Mouse (Mus musculus) liver, adult 2 months (tissue): ENCODE data around the gene St14. TPM values are rescaled to one million over a fixed set of nuclear protein-coding genes. Genes with fewer than 3 reads are reported as not detected.

Experiments used
- DNase-seq: peaks from one replicate; pipeline ENCODE4 v3.0.0-alpha.2; 2011; ENCODE audit warnings: low read depth, low spot score; ENCODE audit errors: extremely low read depth
- H3K27ac ChIP-seq: fragments of 200-500 bp; replicated peaks from 2 replicates; pipeline ENCODE4 v1.5.1; 2012; ENCODE audit warnings: low read depth, mild to moderate bottlenecking, control low read depth, inconsistent platforms, low read length; ENCODE audit not compliant: insufficient read depth
- H3K27me3 ChIP-seq: fragments of 200-500 bp; 2 replicates; pipeline ENCODE4 v1.6.1; 2012; ENCODE audit warnings: mild to moderate bottlenecking, moderate library complexity, low read length, inconsistent platforms; ENCODE audit not compliant: control insufficient read depth, insufficient read depth
- H3K36me3 ChIP-seq: fragments of 200-500 bp; 2 replicates; pipeline ENCODE4 v1.6.1; 2012; ENCODE audit warnings: low read length, inconsistent platforms; ENCODE audit not compliant: control insufficient read depth, insufficient read depth
- H3K4me1 ChIP-seq: fragments of 200-500 bp; 2 replicates; pipeline ENCODE4 v1.6.1; 2011; ENCODE audit warnings: low read length; ENCODE audit not compliant: control insufficient read depth, insufficient read depth
- H3K4me3 ChIP-seq: fragments of 200-500 bp; 2 replicates; pipeline ENCODE4 v1.5.1; 2011; ENCODE audit warnings: low read depth, mild to moderate bottlenecking, control low read depth, low read length, moderate library complexity; ENCODE audit not compliant: insufficient read depth
- H3K79me2 ChIP-seq: fragments of 200-500 bp; 2 replicates; pipeline ENCODE4 v1.6.1; 2012; ENCODE audit warnings: inconsistent platforms, mild to moderate bottlenecking, low read length, moderate library complexity; ENCODE audit not compliant: control insufficient read depth, insufficient read depth
- H3K9ac ChIP-seq: fragments of 200-500 bp; 2 replicates; pipeline ENCODE4 v1.6.1; 2012; ENCODE audit warnings: low read depth, mild to moderate bottlenecking, control low read depth, inconsistent platforms, low read length
- CTCF ChIP-seq: fragments of 200-500 bp; IDR thresholded peaks from 2 replicates; pipeline ENCODE4 v1.5.1; 2011; ENCODE audit warnings: low read depth, low read length, control low read depth
- POLR2A ChIP-seq: fragments of 200-500 bp; IDR thresholded peaks from 2 replicates; pipeline ENCODE4 v1.6.1; 2011; ENCODE audit warnings: low read length, control low read depth; ENCODE audit not compliant: insufficient read depth; ENCODE audit errors: extremely low read depth
- WGBS: fragments of 180-500 bp; shearing (Covaris S2); methylation state at CpG from one replicate; pipeline ENCODE4 v1.1.7; 2018; 5-methylcytosine and 5-hydroxymethylcytosine counted together
- polyA plus RNA-seq: library from polyadenylated mRNA; depleted of rRNA; stranded (reverse); fragments of >200 nt; gene quantifications from 2 replicates; pipeline ENCODE4 v1.2.3, GENCODE M21; 2012
- total RNA-seq: library from RNA; depleted of rRNA; stranded (reverse); fragments of >200 nt; gene quantifications from 2 replicates; pipeline ENCODE4 v1.2.3, GENCODE M21; 2014

St14 gene
- total and polyA plus RNA-seq, 2 experiments: 0.31 to 0.46 TPM

DNA sequence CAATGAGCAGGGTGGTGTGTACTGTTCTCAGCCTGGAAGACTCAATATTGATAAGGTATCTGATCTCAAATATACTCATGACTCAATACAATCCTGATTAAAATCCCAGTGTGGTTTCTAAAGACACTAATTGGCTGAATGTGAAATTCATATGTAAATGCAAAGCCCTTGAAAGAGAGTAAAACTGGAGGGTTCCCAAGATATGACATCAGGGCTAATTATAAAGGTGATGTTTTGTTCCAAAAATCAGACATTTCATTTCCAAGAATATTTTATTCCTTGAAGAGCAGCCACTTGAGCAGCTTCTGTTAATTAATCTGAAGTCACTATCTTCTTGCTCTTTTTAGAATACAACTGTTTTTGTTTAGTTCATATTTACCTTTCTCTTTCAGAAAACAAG is 16.1 kb downstream of the St14 start:
- DNase-seq: no peak
- Histone ChIP-seq H3K27me3 (no peaks in the 10 kb centered on the region), H3K4me3 (no peak overlapping the region), H3K9ac (no peak overlapping the region), H3K36me3 (no peaks in the 10 kb centered on the region), H3K4me1 (no peaks in the 10 kb centered on the region), H3K79me2 (no peaks in the 10 kb centered on the region), H3K27ac (no peak overlapping the region)
- TF ChIP-seq POLR2A: no peak
- no peak for TF ChIP-seq CTCF

DNA sequence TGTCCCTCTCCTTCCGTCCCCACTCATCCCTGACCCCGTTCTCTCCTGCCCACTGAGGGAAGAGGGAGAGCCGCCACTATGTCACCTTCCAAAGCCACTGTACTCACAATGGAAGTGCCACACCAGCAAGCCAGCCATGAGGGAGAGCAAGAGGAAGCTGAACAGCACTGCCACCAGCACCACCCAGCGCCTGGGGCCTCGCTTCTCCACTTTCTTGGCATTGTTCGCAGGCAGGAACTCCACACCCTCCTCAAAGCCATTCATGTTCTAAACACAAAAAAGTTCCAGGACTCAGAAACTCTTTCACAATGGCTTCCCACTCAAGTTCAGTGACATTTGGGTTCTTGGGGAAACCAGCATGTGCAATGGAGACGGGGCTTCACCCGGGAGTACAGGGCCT is 23.2 kb downstream of the St14 start:
- no peak overlapping the region for H3K9ac ChIP-seq
- no peaks in the 10 kb centered on the region for H3K36me3 ChIP-seq
- H3K4me3 ChIP-seq: no peak overlapping the region
- WGBS: 90% methylated on average over 8 of the region's 8 CpGs
- H3K79me2 ChIP-seq: no peaks in the 10 kb centered on the region
- DNase-seq: no peak
- H3K27me3 ChIP-seq: no peaks in the 10 kb centered on the region
- no peak for TF ChIP-seq POLR2A
- no peak for TF ChIP-seq CTCF
- no peaks in the 10 kb centered on the region for H3K4me1 ChIP-seq
- H3K27ac ChIP-seq: no peak overlapping the region

DNA sequence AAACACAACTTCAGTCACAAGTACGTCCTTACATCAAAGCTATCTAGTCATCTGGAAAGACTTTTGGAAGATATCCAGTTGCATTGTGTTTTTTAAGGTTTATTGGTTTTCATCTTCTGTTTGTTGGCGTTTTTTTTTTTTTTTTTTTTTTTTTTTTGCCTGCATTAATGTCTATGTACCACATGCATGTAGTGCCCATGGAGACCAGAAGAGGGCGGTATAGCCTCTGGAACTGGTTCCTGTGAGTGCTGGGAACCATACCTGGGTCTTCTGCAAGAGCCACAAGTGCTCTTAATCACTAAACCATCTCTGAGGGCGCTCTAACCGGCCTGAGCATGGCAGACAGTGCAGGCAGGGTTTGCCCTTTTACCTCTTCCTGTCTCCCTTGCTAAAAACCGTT is 33.5 kb downstream of the St14 start:
- no peak for TF ChIP-seq POLR2A
- no peak for TF ChIP-seq CTCF
- no peak overlapping the region for H3K27ac ChIP-seq
- no peaks in the 10 kb centered on the region for H3K36me3 ChIP-seq
- H3K4me1 ChIP-seq: no peaks in the 10 kb centered on the region
- no peaks in the 10 kb centered on the region for H3K79me2 ChIP-seq
- 76% methylated on average over 6 of the region's 6 CpGs for WGBS
- no peaks in the 10 kb centered on the region for H3K27me3 ChIP-seq
- no peak for DNase-seq
- H3K4me3 ChIP-seq: no peak overlapping the region
- H3K9ac ChIP-seq: no peak overlapping the region

DNA sequence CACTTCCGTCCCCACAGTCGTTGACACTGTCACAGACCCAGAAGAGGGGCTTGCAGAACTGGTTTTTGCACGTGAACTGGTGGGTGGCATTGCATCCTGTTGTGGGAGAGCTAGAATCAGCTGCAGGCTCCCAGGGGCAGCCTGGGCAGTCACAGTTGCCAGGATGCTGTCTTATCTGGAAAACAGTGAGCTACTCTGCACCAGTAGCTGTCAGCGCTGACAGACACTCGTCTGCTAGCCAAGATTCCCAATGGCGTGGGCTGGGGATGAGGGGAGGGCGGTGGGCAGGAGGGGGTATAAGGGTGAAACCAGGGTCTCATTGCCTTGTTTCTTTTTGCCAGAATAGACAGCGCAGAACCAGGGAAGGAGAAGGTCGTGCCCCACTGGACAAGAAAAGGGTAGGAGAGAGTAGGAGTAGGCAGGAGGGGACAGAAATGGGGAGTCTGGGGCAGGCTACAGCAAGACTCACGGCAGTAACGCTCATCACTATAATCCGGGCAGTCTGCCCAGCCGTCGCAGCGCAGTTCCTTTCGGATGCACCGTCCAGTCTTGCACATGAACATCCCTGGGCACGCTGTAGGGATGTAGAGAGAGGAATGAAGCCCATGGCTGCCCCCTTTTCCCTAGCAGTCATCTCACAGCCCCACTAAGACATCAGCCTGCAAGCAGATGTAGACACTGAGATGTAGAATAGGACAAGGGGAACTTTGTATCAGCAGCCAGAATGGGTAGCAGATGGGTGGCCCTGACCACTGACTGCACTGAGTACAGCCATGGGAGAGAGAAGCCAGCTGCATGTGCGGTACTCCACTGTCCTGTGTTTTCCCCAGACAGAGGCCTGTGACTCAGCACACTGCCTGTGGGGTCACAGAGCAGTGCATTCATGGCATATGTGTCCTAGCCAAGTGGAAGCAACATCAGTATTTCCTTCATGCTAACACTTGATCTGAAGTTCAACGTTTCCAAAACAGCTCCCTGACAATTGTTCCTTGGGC is 34.3 kb downstream of the St14 start:
- Histone ChIP-seq H3K9ac (no peak overlapping the region), H3K27ac (no peak overlapping the region), H3K79me2 (no peaks in the 10 kb centered on the region), H3K36me3 (no peaks in the 10 kb centered on the region), H3K27me3 (no peaks in the 10 kb centered on the region), H3K4me3 (no peak overlapping the region), H3K4me1 (no peaks in the 10 kb centered on the region)
- TF ChIP-seq POLR2A: no peak
- no peak for TF ChIP-seq CTCF
- no peak for DNase-seq
- WGBS: 78% methylated on average over 20 of the region's 20 CpGs

DNA sequence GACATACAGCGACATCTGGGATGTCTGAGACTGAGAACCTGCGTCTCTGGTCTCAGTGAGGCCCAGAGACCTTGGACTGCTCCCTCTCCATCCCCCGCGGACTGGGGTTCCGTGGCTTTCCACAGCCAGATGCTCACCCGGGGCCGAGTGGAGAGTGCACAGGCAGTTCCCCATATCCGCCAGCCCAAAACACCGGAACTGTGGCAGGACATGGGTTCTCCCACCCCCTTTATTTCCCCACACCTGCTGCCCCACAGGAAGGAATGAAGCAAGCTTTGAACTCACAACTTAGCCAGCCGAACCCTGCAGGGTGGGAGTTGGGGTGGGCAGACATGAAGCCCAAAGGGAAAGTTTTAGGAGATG is 38.8 kb downstream of the St14 start:
- TF ChIP-seq CTCF (no peak), POLR2A (no peak)
- H3K27me3 ChIP-seq: no peaks in the 10 kb centered on the region
- H3K79me2 ChIP-seq: no peaks in the 10 kb centered on the region
- no peak overlapping the region for H3K4me3 ChIP-seq
- H3K36me3 ChIP-seq: no peaks in the 10 kb centered on the region
- WGBS: 85% methylated on average over 10 of the region's 10 CpGs
- H3K27ac ChIP-seq: no peak overlapping the region
- no peaks in the 10 kb centered on the region for H3K4me1 ChIP-seq
- DNase-seq: no peak
- H3K9ac ChIP-seq: no peak overlapping the region

DNA sequence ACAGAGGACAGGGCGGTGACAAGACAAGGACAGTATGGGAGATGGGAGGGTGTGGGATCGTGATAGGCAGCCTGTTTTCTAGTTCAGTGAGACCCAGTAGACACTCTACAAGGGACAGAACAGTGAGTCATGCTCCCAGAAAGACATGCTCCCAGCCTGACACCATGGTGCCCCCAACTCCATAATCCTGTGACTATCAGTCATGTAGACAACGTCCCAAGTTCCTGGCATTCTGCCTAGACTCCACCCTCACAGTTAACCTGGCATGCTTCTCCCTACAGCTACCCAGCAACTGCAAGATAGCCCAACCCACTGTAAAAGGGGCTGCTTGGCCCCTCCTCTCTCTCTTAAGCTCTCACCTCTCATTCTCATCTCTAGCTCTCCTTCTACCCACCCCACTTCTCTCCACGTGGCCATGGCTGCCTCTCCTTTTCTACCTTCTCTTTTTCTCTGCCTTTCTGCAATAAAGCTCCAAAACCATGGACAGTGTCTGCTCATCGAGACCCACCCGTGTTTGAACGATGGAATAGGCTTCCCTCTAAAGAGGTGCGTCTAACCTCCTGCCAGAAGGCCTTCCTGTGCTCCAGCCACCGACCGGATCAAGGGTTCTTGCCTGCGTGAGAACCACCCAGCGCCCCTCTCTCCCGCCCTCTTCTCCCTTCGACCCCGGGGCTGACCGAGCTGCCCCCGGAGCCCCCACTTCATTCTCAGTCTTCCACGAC is 39.4 kb downstream of the St14 start:
- H3K4me1 ChIP-seq: no peaks in the 10 kb centered on the region
- no peaks in the 10 kb centered on the region for H3K27me3 ChIP-seq
- H3K36me3 ChIP-seq: no peaks in the 10 kb centered on the region
- 84% methylated on average over 18 of the region's 18 CpGs for WGBS
- H3K9ac ChIP-seq: no peak overlapping the region
- TF ChIP-seq CTCF: no peak
- no peak for TF ChIP-seq POLR2A
- no peaks in the 10 kb centered on the region for H3K79me2 ChIP-seq
- no peak for DNase-seq
- H3K4me3 ChIP-seq: no peak overlapping the region
- H3K27ac ChIP-seq: no peak overlapping the region
